Mouse (Mus musculus): ENCODE measurements around the gene Shroom2. TPM values are rescaled to one million over a fixed set of nuclear protein-coding genes. Genes with fewer than 3 reads are reported as not detected.

The Shroom2 gene
- polyA plus RNA-seq, 1 experiment, result 1.1 TPM

DNA sequence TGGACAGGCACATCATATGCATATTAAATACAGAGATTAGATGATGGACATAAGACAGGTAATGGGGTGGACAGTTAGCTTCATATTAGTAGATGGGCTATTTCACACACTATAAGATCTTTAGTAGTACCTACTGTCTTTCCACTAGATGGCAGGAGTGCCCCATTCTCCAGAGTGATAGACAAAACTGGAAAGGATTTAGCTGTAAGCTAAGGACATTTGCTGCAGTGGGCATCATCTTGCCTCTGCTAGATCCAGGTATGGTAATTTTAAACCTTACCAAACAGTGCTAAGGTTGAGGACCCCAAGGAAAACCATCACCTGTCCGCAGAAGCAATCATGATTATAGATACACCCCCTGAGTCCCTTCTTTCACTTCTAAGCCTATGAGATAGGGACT lies 150.8 kb downstream of the Shroom2 start:
- Histone ChIP-seq H3K4me3 (no peak overlapping the region), H3ac (ENCODE audit: control insufficient read depth, insufficient read length) (no peak overlapping the region), H3K79me2 (ENCODE audit: control insufficient read depth, insufficient read depth) (no peaks in the 10 kb centered on the region), H3K27me3 (ENCODE audit: control insufficient read depth, insufficient read depth, insufficient read length) (no peaks in the 10 kb centered on the region), H3K36me3 (ENCODE audit: control insufficient read depth, insufficient read depth) (no peaks in the 10 kb centered on the region), H3K4me2 (ENCODE audit: low read depth) (no peak overlapping the region)
- no peak for TF ChIP-seq POLR2AphosphoS2 (IDR thresholded peaks at IDR 0.05; ENCODE audit: insufficient read length, low read depth)
- no peak for TF ChIP-seq TCF3 (IDR thresholded peaks at IDR 0.05; ENCODE audit: insufficient read length, low read depth)
- TF ChIP-seq USF1 (IDR thresholded peaks at IDR 0.05; ENCODE audit: low read depth), result no peak
- TF ChIP-seq TCF12 (IDR thresholded peaks at IDR 0.05; ENCODE audit: insufficient read depth, poor library complexity, severe bottlenecking), result no peak
- no peak for TF ChIP-seq MYOG (IDR thresholded peaks at IDR 0.05; ENCODE audit: control insufficient read depth in 1 of 3, insufficient read depth in 1 of 3, insufficient read length in 2 of 3, low read depth in 2 of 3)
- no peak for TF ChIP-seq SRF (IDR thresholded peaks at IDR 0.05; ENCODE audit: control insufficient read depth, insufficient read length, low read depth)
- no peak for TF ChIP-seq POLR2A (IDR thresholded peaks at IDR 0.05; ENCODE audit: insufficient read length, low read depth)
- TF ChIP-seq MAX (IDR thresholded peaks at IDR 0.05; ENCODE audit: low read depth), result no peak

DNA sequence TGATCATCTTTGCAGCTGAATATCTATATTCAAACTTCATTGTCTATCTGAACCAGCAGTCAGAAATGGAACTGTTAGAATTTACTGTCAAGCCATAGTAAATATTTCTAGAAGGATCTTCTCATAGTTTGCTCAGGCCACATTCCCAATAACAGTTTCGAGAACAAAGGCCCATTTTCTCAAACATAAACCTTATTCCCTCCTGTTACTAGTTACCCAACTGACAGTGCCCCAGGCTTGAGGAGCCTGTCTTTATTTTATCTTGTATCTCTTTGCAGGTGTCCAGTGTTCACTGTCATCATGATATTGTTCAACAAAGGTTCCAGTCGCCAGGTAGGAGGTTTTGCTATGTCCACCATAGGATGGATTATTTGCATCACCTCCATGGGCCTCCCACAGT lies 206.2 kb downstream of the Shroom2 start, which contains the start of gene Cldn34a:
Gene Cldn34a (plus strand): TSS at position 301 of the 400 bp plus-strand sequence.
- Histone ChIP-seq H3K4me2 (ENCODE audit: low read depth) (no peak within 1 kb of the TSS), H3K4me3 (no peak within 1 kb of the TSS), H3K79me2 (ENCODE audit: control insufficient read depth, insufficient read depth) (no peaks in the 10 kb centered on the region), H3K27me3 (ENCODE audit: control insufficient read depth, insufficient read depth, insufficient read length) (no peaks in the 10 kb centered on the region), H3K36me3 (ENCODE audit: control insufficient read depth, insufficient read depth) (no peaks in the 10 kb centered on the region), H3ac (ENCODE audit: control insufficient read depth, insufficient read length) (no peak within 1 kb of the TSS)
- TF ChIP-seq CEBPB (IDR thresholded peaks at IDR 0.05; ENCODE audit: insufficient read depth, poor library complexity, severe bottlenecking), result no peak
- TF ChIP-seq POLR2A (IDR thresholded peaks at IDR 0.05; ENCODE audit: insufficient read length, low read depth), result no peak
- no peak for TF ChIP-seq MYOG (IDR thresholded peaks at IDR 0.05; ENCODE audit: control insufficient read depth in 1 of 3, insufficient read depth in 1 of 3, insufficient read length in 2 of 3, low read depth in 2 of 3)
- no peak for TF ChIP-seq E2F4 (IDR thresholded peaks at IDR 0.05; ENCODE audit: insufficient read depth)
- no peak for TF ChIP-seq MAX (IDR thresholded peaks at IDR 0.05; ENCODE audit: low read depth)
- TF ChIP-seq SRF (IDR thresholded peaks at IDR 0.05; ENCODE audit: control insufficient read depth, insufficient read length, low read depth), result no peak
- TF ChIP-seq USF1 (IDR thresholded peaks at IDR 0.05; ENCODE audit: low read depth), result no peak
- no peak for TF ChIP-seq REST (IDR thresholded peaks at IDR 0.05; ENCODE audit: insufficient read depth, insufficient read length)
- no peak for TF ChIP-seq TCF3 (IDR thresholded peaks at IDR 0.05; ENCODE audit: insufficient read length, low read depth)
- no peak for TF ChIP-seq MYOD1 (IDR thresholded peaks at IDR 0.05; ENCODE audit: control insufficient read depth in 1 of 3, insufficient read length in 2 of 3, low read depth in 2 of 3)
- TF ChIP-seq TCF12 (IDR thresholded peaks at IDR 0.05; ENCODE audit: insufficient read depth, poor library complexity, severe bottlenecking), result no peak
- TF ChIP-seq POLR2AphosphoS2 (IDR thresholded peaks at IDR 0.05; ENCODE audit: insufficient read length, low read depth), result no peak

Other genes starting within 250 kb of the Shroom2 start
- not detected for gene Cldn34a, start 206.1 kb downstream of the Shroom2 start, polyA plus RNA-seq (2012; fragmentation: generic; extraction: Trizol)
- gene Gpr143, start 12.5 kb upstream of the Shroom2 start, polyA plus RNA-seq (2012; fragmentation: generic; extraction: Trizol), result 0.07 TPM
- gene Usp51, start 237.0 kb upstream of the Shroom2 start, polyA plus RNA-seq (2012; fragmentation: generic; extraction: Trizol), result not detected

All from myocyte (in vitro differentiated cells).